Mouse (Mus musculus): ENCODE data around the gene Flvcr2. TPM values are rescaled to one million over a fixed set of nuclear protein-coding genes. Genes with fewer than 3 reads are reported as not detected.
A peak's percentile ranks its signal among the peaks of the same experiment; 100 is the strongest.

Gene Flvcr2
- polyA plus RNA-seq, 1 experiment from 2014 or later = 5.1 TPM

- WGBS = 89% methylated on average over 11 of the region's 11 CpGs
- H3K27me3 ChIP-seq = no peaks in the 10 kb centered on the region
- ATAC-seq (ENCODE audit: borderline replicate concordance, extremely low read depth, low FRiP score, low TSS enrichment) = no peak
- no peaks in the 10 kb centered on the region for H3K9me3 ChIP-seq
- H3K4me1 ChIP-seq = peaks cover 27% of the 10 kb centered on the region
- H3K4me3 ChIP-seq = no peak overlapping the region
- no peak overlapping the region for H3K4me2 ChIP-seq
- H3K9ac ChIP-seq = no peak overlapping the region
- H3K27ac ChIP-seq = no peak overlapping the region
- H3K36me3 ChIP-seq = no peaks in the 10 kb centered on the region
These were observed 38.9 kb upstream of the Flvcr2 start for GRCm38 (mm10) chr12:85707391-85707790.

- Histone ChIP-seq H3K9me3 (no peaks in the 10 kb centered on the region), H3K27me3 (no peaks in the 10 kb centered on the region), H3K4me2 (no peak overlapping the region), H3K27ac (no peak overlapping the region), H3K9ac (no peak overlapping the region), H3K4me3 (no peak overlapping the region), H3K4me1 (peaks cover 24% of the 10 kb centered on the region), H3K36me3 (no peaks in the 10 kb centered on the region)
- WGBS = 70% methylated on average over 12 of the region's 12 CpGs
- ATAC-seq (ENCODE audit: borderline replicate concordance, extremely low read depth, low FRiP score, low TSS enrichment) = no peak
These were observed 37.8 kb upstream of the Flvcr2 start for GRCm38 (mm10) chr12:85708556-85708955.

GRCm38 (mm10) chr12:85710695-85711094, 35.6 kb upstream of the Flvcr2 start:
- H3K9me3 ChIP-seq = no peaks in the 10 kb centered on the region
- H3K27me3 ChIP-seq = no peaks in the 10 kb centered on the region
- H3K4me2 ChIP-seq = no peak overlapping the region
- WGBS = 65% methylated on average over 7 of the region's 7 CpGs
- no peak overlapping the region for H3K9ac ChIP-seq
- no peaks in the 10 kb centered on the region for H3K36me3 ChIP-seq
- H3K4me1 ChIP-seq = peaks cover 13% of the 10 kb centered on the region
- H3K27ac ChIP-seq = no peak overlapping the region
- H3K4me3 ChIP-seq = no peak overlapping the region
- ATAC-seq (ENCODE audit: borderline replicate concordance, extremely low read depth, low FRiP score, low TSS enrichment) = no peak

GRCm38 (mm10) chr12:85712587-85712986, 33.8 kb upstream of the Flvcr2 start:
- Histone ChIP-seq H3K9me3 (no peaks in the 10 kb centered on the region), H3K27me3 (no peaks in the 10 kb centered on the region), H3K9ac (no peak overlapping the region), H3K4me2 (no peak overlapping the region), H3K4me1 (no peaks in the 10 kb centered on the region), H3K36me3 (no peaks in the 10 kb centered on the region), H3K27ac (no peak overlapping the region), H3K4me3 (no peak overlapping the region)
- no peak for ATAC-seq (ENCODE audit: borderline replicate concordance, extremely low read depth, low FRiP score, low TSS enrichment)
- WGBS = 80% methylated on average over 2 of the region's 2 CpGs

- Histone ChIP-seq H3K36me3 (no peaks in the 10 kb centered on the region), H3K9ac (no peak overlapping the region), H3K4me3 (no peak overlapping the region), H3K4me2 (no peak overlapping the region), H3K9me3 (no peaks in the 10 kb centered on the region), H3K4me1 (no peaks in the 10 kb centered on the region), H3K27me3 (no peaks in the 10 kb centered on the region), H3K27ac (no peak overlapping the region)
- WGBS = 91% methylated on average over 5 of the region's 5 CpGs
- no peak for ATAC-seq (ENCODE audit: borderline replicate concordance, extremely low read depth, low FRiP score, low TSS enrichment)
These were observed 32.2 kb upstream of the Flvcr2 start for GRCm38 (mm10) chr12:85714126-85714525.

GRCm38 (mm10) chr12:85725306-85725705, 21.0 kb upstream of the Flvcr2 start:
- no peak for ATAC-seq (ENCODE audit: borderline replicate concordance, extremely low read depth, low FRiP score, low TSS enrichment)
- Histone ChIP-seq H3K9me3 (no peaks in the 10 kb centered on the region), H3K27ac (no peak overlapping the region), H3K36me3 (no peaks in the 10 kb centered on the region), H3K27me3 (peaks cover 5% of the 10 kb centered on the region; the same call in 1 of the 2 replicates), H3K4me2 (no peak overlapping the region), H3K4me3 (no peak overlapping the region), H3K4me1 (peaks cover 11% of the 10 kb centered on the region), H3K9ac (no peak overlapping the region)
- WGBS = 49% methylated on average over 4 of the region's 4 CpGs

- Histone ChIP-seq H3K27ac (no peak overlapping the region), H3K4me2 (no peak overlapping the region), H3K36me3 (no peaks in the 10 kb centered on the region), H3K9me3 (no peaks in the 10 kb centered on the region), H3K4me3 (no peak overlapping the region), H3K4me1 (peaks cover 11% of the 10 kb centered on the region), H3K9ac (no peak overlapping the region), H3K27me3 (peaks cover 3% of the 10 kb centered on the region; the same call in 1 of the 2 replicates)
- WGBS = 57% methylated on average over 6 of the region's 6 CpGs
- no peak for ATAC-seq (ENCODE audit: borderline replicate concordance, extremely low read depth, low FRiP score, low TSS enrichment)
These were observed 19.5 kb upstream of the Flvcr2 start for GRCm38 (mm10) chr12:85726729-85727397.

GRCm38 (mm10) chr12:85728181-85728580, 18.2 kb upstream of the Flvcr2 start:
- H3K4me1 ChIP-seq = peaks cover 11% of the 10 kb centered on the region
- H3K27me3 ChIP-seq = no peaks in the 10 kb centered on the region
- no peaks in the 10 kb centered on the region for H3K36me3 ChIP-seq
- WGBS = 50% methylated on average over 7 of the region's 7 CpGs
- no peak overlapping the region for H3K27ac ChIP-seq
- no peaks in the 10 kb centered on the region for H3K9me3 ChIP-seq
- ATAC-seq (ENCODE audit: borderline replicate concordance, extremely low read depth, low FRiP score, low TSS enrichment) = no peak
- no peak overlapping the region for H3K4me2 ChIP-seq
- H3K9ac ChIP-seq = no peak overlapping the region
- no peak overlapping the region for H3K4me3 ChIP-seq

GRCm38 (mm10) chr12:85729022-85729944, 17.1 kb upstream of the Flvcr2 start:
- no peaks in the 10 kb centered on the region for H3K9me3 ChIP-seq
- H3K4me3 ChIP-seq = no peak overlapping the region
- no peaks in the 10 kb centered on the region for H3K36me3 ChIP-seq
- no peak overlapping the region for H3K27ac ChIP-seq
- no peaks in the 10 kb centered on the region for H3K27me3 ChIP-seq
- H3K9ac ChIP-seq = no peak overlapping the region
- 0 out of 2 replicates have a peak, but pooled peaks have one; percentile 14 for ATAC-seq (ENCODE audit: borderline replicate concordance, extremely low read depth, low FRiP score, low TSS enrichment)
- peaks cover 11% of the 10 kb centered on the region for H3K4me1 ChIP-seq
- 31% methylated on average over 17 of the region's 17 CpGs for WGBS
- no peak overlapping the region for H3K4me2 ChIP-seq

- H3K27me3 ChIP-seq = no peaks in the 10 kb centered on the region
- H3K9ac ChIP-seq = no peak overlapping the region
- H3K36me3 ChIP-seq = no peaks in the 10 kb centered on the region
- H3K9me3 ChIP-seq = no peaks in the 10 kb centered on the region
- H3K4me1 ChIP-seq = peaks cover 11% of the 10 kb centered on the region
- 53% methylated on average over 6 of the region's 6 CpGs for WGBS
- H3K4me3 ChIP-seq = no peak overlapping the region
- ATAC-seq (ENCODE audit: borderline replicate concordance, extremely low read depth, low FRiP score, low TSS enrichment) = 0 out of 2 replicates have a peak, but pooled peaks have one; percentile 11
- H3K27ac ChIP-seq = no peak overlapping the region
- no peak overlapping the region for H3K4me2 ChIP-seq
These were observed 16.4 kb upstream of the Flvcr2 start for GRCm38 (mm10) chr12:85729945-85730290.

GRCm38 (mm10) chr12:85736203-85736602, 10.1 kb upstream of the Flvcr2 start:
- no peak overlapping the region for H3K9ac ChIP-seq
- no peaks in the 10 kb centered on the region for H3K27me3 ChIP-seq
- WGBS = 52% methylated on average over 2 of the region's 2 CpGs
- no peak overlapping the region for H3K4me2 ChIP-seq
- ATAC-seq (ENCODE audit: borderline replicate concordance, extremely low read depth, low FRiP score, low TSS enrichment) = peak; percentile 23; the same call in 1 of the 2 replicates
- no peak overlapping the region for H3K27ac ChIP-seq
- H3K4me1 ChIP-seq = no peaks in the 10 kb centered on the region
- no peak overlapping the region for H3K4me3 ChIP-seq
- no peaks in the 10 kb centered on the region for H3K9me3 ChIP-seq
- H3K36me3 ChIP-seq = no peaks in the 10 kb centered on the region

GRCm38 (mm10) chr12:85736960-85737359, 9.4 kb upstream of the Flvcr2 start:
- H3K27me3 ChIP-seq = no peaks in the 10 kb centered on the region
- H3K4me1 ChIP-seq = no peaks in the 10 kb centered on the region
- H3K9ac ChIP-seq = no peak overlapping the region
- ATAC-seq (ENCODE audit: borderline replicate concordance, extremely low read depth, low FRiP score, low TSS enrichment) = no peak
- H3K4me2 ChIP-seq = no peak overlapping the region
- H3K36me3 ChIP-seq = no peaks in the 10 kb centered on the region
- H3K4me3 ChIP-seq = no peak overlapping the region
- H3K27ac ChIP-seq = no peak overlapping the region
- 77% methylated on average over 3 of the region's 3 CpGs for WGBS
- no peaks in the 10 kb centered on the region for H3K9me3 ChIP-seq
